Mouse (Mus musculus): ENCODE results near the gene C9orf72. TPM values are rescaled to one million over a fixed set of nuclear protein-coding genes. Genes with fewer than 3 reads are reported as not detected.

C9orf72 gene
- total and polyA plus RNA-seq, 3 experiments, result 4.1 to 4.2 TPM; not detected in 1

GRCm38 (mm10) chr4:35169571-35170125 is 56.3 kb downstream of the C9orf72 start:
- Histone ChIP-seq H3K4me1 (ENCODE audit: control insufficient read depth in 1 of 2, insufficient read depth in 2 of 2, low read length in 2 of 2) (peaks cover 0 to 2% of the 10 kb centered on the region in 2 experiments; a peak in 2 of 4 replicates), H3K79me2 (ENCODE audit: control insufficient read depth, insufficient read depth, low read length, poor library complexity) (no peaks in the 10 kb centered on the region), H3K9ac (ENCODE audit: control insufficient read depth, low read depth, low read length, poor library complexity, severe bottlenecking) (no peak overlapping the region), H3K27ac (ENCODE audit: control insufficient read depth, low read depth, low read length) (no peak overlapping the region), H3K27me3 (ENCODE audit: control insufficient read depth in 1 of 2, insufficient read depth in 2 of 2, low read length in 2 of 2) (no peaks in the 10 kb centered on the region; a peak in 1 of 4 replicates), H3K9me3 (replicated peaks; ENCODE audit: insufficient read depth, low read length) (no peaks in the 10 kb centered on the region), H3K4me3 (ENCODE audit: control insufficient read depth in 1 of 2, insufficient read depth in 1 of 2, low read depth in 2 of 2, low read length in 2 of 2) (no peak overlapping the region), H3K36me3 (ENCODE audit: control insufficient read depth in 1 of 2, insufficient read depth in 2 of 2, low read length in 2 of 2) (no peaks in the 10 kb centered on the region; a peak in 1 of 4 replicates)
- no peak for TF ChIP-seq NELFE (IDR thresholded peaks at IDR 0.05; ENCODE audit: low read depth, low read length)
- TF ChIP-seq CTCF (IDR thresholded peaks at IDR 0.05 in 2 of 3, conservative IDR thresholded peaks at IDR 0.05 in 1 of 3; ENCODE audit: control insufficient read depth in 1 of 3, insufficient read depth in 1 of 3, low read depth in 2 of 3, low read length in 3 of 3, poor library complexity in 1 of 3, severe bottlenecking in 1 of 3), result no peak
- TF ChIP-seq POLR2A (IDR thresholded peaks at IDR 0.05; ENCODE audit: control insufficient read depth in 1 of 2, insufficient read depth in 1 of 2, low read depth in 1 of 2, low read length in 2 of 2, poor library complexity in 1 of 2), result no peak
- TF ChIP-seq MYC (IDR thresholded peaks at IDR 0.05; ENCODE audit: low read depth, low read length), result no peak
- no peak for TF ChIP-seq USF1 (IDR thresholded peaks at IDR 0.05; ENCODE audit: low read depth, low read length)
- TF ChIP-seq MEF2A (IDR thresholded peaks at IDR 0.05; ENCODE audit: extremely low read depth, insufficient replicate concordance, low read depth, low read length, poor library complexity, severe bottlenecking), result no peak
- TF ChIP-seq MAX (IDR thresholded peaks at IDR 0.05; ENCODE audit: low read length), result no peak
- no peak for TF ChIP-seq SIN3A (IDR thresholded peaks at IDR 0.05; ENCODE audit: low read length)
- no peak for TF ChIP-seq ZNF384 (IDR thresholded peaks at IDR 0.05; ENCODE audit: low read depth, low read length)
- no peak for TF ChIP-seq ZC3H11A (IDR thresholded peaks at IDR 0.05; ENCODE audit: low read depth, low read length)
- TF ChIP-seq KAT2A (conservative IDR thresholded peaks at IDR 0.05; ENCODE audit: low read depth, low read length), result no peak
- DNase-seq (ENCODE audit: low read depth, low spot score), result no peak

- no peaks in the 10 kb centered on the region for H3K27me3 ChIP-seq (ENCODE audit: control insufficient read depth in 1 of 2, insufficient read depth in 2 of 2, low read length in 2 of 2)
- no peaks in the 10 kb centered on the region; a peak in 1 of 4 replicates for H3K36me3 ChIP-seq (ENCODE audit: control insufficient read depth in 1 of 2, insufficient read depth in 2 of 2, low read length in 2 of 2)
- no peaks in the 10 kb centered on the region for H3K79me2 ChIP-seq (ENCODE audit: control insufficient read depth, insufficient read depth, low read length, poor library complexity)
- H3K27ac ChIP-seq (ENCODE audit: control insufficient read depth, low read depth, low read length), result no peak overlapping the region
- peaks cover 0 to 2% of the 10 kb centered on the region in 2 experiments; a peak in 2 of 4 replicates for H3K4me1 ChIP-seq (ENCODE audit: control insufficient read depth in 1 of 2, insufficient read depth in 2 of 2, low read length in 2 of 2)
- H3K9me3 ChIP-seq (replicated peaks; ENCODE audit: insufficient read depth, low read length), result no peaks in the 10 kb centered on the region
- no peak overlapping the region for H3K9ac ChIP-seq (ENCODE audit: control insufficient read depth, low read depth, low read length, poor library complexity, severe bottlenecking)
- DNase-seq (ENCODE audit: low read depth, low spot score), result no peak
- H3K4me3 ChIP-seq (ENCODE audit: control insufficient read depth in 1 of 2, insufficient read depth in 1 of 2, low read depth in 2 of 2, low read length in 2 of 2), result no peak overlapping the region
- TF ChIP-seq NRF1 (IDR thresholded peaks at IDR 0.05; ENCODE audit: insufficient read depth, low read depth, low read length, poor library complexity, severe bottlenecking) (no peak), ZNF384 (IDR thresholded peaks at IDR 0.05; ENCODE audit: low read depth, low read length) (no peak), MYC (IDR thresholded peaks at IDR 0.05; ENCODE audit: low read depth, low read length) (no peak), RCOR1 (IDR thresholded peaks at IDR 0.05; ENCODE audit: low read depth, low read length) (no peak), USF1 (IDR thresholded peaks at IDR 0.05; ENCODE audit: low read depth, low read length) (no peak), CTCF (IDR thresholded peaks at IDR 0.05 in 2 of 3, conservative IDR thresholded peaks at IDR 0.05 in 1 of 3; ENCODE audit: control insufficient read depth in 1 of 3, insufficient read depth in 1 of 3, low read depth in 2 of 3, low read length in 3 of 3, poor library complexity in 1 of 3, severe bottlenecking in 1 of 3) (no peak), RAD21 (IDR thresholded peaks at IDR 0.05; ENCODE audit: low read depth, low read length) (no peak)
These were observed 58.1 kb downstream of the C9orf72 start for GRCm38 (mm10) chr4:35167855-35168254.
